ENCODE assay signal across 8 mouse cellular contexts in the genomic region with DNA sequence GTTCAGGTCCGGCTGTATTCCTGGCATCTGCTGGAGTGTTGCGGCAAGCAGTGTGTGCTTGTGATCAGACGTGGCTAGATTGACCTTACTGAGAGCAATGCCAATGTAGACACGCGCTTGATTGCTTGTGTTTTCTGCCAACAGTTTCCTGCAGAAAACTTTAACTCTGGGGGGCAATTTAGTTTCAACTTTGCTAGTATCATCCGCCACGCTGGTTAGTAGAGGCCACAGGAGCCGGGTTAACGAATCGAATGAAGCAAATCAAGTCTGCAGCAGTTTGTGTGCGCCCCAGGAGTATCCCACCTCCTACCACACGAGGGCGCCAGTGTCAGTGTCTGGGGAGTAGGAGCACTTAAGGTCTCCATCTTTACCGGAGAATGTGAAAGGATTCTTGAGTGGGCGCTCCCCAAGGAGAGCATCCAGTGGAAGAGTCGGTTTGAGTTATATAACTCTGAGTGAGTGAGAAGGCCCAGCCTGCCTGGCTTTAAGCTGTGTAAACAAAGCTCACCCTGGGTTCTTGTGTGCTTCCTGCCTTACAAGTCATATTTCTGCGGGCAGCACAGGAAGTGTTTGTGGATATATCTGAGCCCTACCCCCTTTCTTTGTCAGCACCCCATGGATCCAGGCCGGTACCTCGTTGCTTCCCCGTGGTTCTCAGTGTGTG.
DNase-seq lines count a peak whose midpoint lies in the region; ATAC-seq lines count a peak whose summit lies in the region.

No protein-coding gene starts in this region.

- no peaks in the 10 kb centered on the region for H3K9me3 ChIP-seq in hindbrain, embryonic 12.5 days (replicated peaks)

- no peak overlapping the region; the same call in 1 of the 2 replicates for H3K4me2 ChIP-seq in hindbrain, embryonic 12.5 days (replicated peaks)

- peak; percentile 23; the same call in 1 of the 2 replicates for ATAC-seq in hindbrain, embryonic 12.5 days (ENCODE audit: low FRiP score)
- ATAC-seq in megakaryocyte, adult 5-6 weeks (ENCODE audit: poor library complexity, severe bottlenecking) = peak; percentile 90

- DNase-seq in WW6 (ENCODE audit: low read depth, low spot score) = peak; percentile 88
- peak; percentile 87 to 90 for DNase-seq in cerebellum, postnatal 10 days
- peak; percentile 44 to 64 for DNase-seq in frontal cortex, postnatal 10 days (ENCODE audit: low spot score in 2 of 2)
- peak; percentile 48 to 70 for DNase-seq in layer of hippocampus, postnatal 25 days (ENCODE audit: extremely low spot score in 1 of 2, low spot score in 1 of 2)
- DNase-seq in right cerebral cortex, postnatal 10 days (ENCODE audit: low spot score in 2 of 2) = peak; percentile 65 to 79
- DNase-seq in yolk sac, embryonic 10.5 days (ENCODE audit: low spot score) = peak; percentile 68

- WGBS in hindbrain, embryonic 12.5 days = 33% methylated on average over 20 of the region's 20 CpGs

- H3K27ac ChIP-seq in hindbrain, embryonic 12.5 days = no peak overlapping the region

- peaks cover 16% of the 10 kb centered on the region for H3K4me1 ChIP-seq in hindbrain, embryonic 12.5 days

- no peak overlapping the region for H3K9ac ChIP-seq in hindbrain, embryonic 12.5 days

- no peaks in the 10 kb centered on the region for H3K36me3 ChIP-seq in hindbrain, embryonic 12.5 days

- H3K27me3 ChIP-seq in hindbrain, embryonic 12.5 days = no peaks in the 10 kb centered on the region; the same call in 1 of the 2 replicates

- H3K4me3 ChIP-seq in hindbrain, embryonic 12.5 days = no peak overlapping the region
